Mouse (Mus musculus) hindbrain, embryonic 16.5 days (tissue): ENCODE measurements around the gene Slamf1. TPM values are rescaled to one million over a fixed set of nuclear protein-coding genes. Genes with fewer than 3 reads are reported as not detected.

Experiments
- ATAC-seq: fragments of 200-750 bp; cut with Nextera tagmentation; 2 replicates; pipeline ENCODE4 v1.8.0; 2017; ENCODE audit warnings: moderate TSS enrichment, moderate library complexity
- H3K27ac ChIP-seq: fragments of 300-500 bp; sonication (generic); 2 replicates; pipeline ENCODE4 v1.5.1; 2014; ENCODE audit warnings: low read depth, mild to moderate bottlenecking, control low read depth, low read length, moderate library complexity
- H3K27me3 ChIP-seq: fragments of 300-500 bp; sonication (generic); replicated peaks from 2 replicates; pipeline ENCODE4 v1.6.1; 2014; ENCODE audit warnings: low read length; ENCODE audit not compliant: control insufficient read depth, insufficient read depth
- H3K36me3 ChIP-seq: fragments of 300-500 bp; sonication (generic); 2 replicates; pipeline ENCODE4 v1.6.1; 2014; ENCODE audit warnings: mild to moderate bottlenecking, low read length, moderate library complexity, mixed read lengths; ENCODE audit not compliant: control insufficient read depth, insufficient read depth
- H3K4me1 ChIP-seq: fragments of 300-500 bp; sonication (generic); 2 replicates; pipeline ENCODE4 v1.6.1; 2014; ENCODE audit warnings: low read depth, low read length; ENCODE audit not compliant: control insufficient read depth, insufficient read depth
- H3K4me2 ChIP-seq: fragments of 300-500 bp; sonication (generic); 2 replicates; pipeline ENCODE4 v1.6.1; 2014; ENCODE audit warnings: mild to moderate bottlenecking, low read length, control low read depth, moderate library complexity
- H3K4me3 ChIP-seq: fragments of 300-500 bp; sonication (generic); 2 replicates; pipeline ENCODE4 v1.5.1; 2014; ENCODE audit warnings: mild to moderate bottlenecking, low read length, control low read depth, moderate library complexity
- H3K9ac ChIP-seq: fragments of 300-500 bp; sonication (generic); 2 replicates; pipeline ENCODE4 v1.6.1; 2014; ENCODE audit warnings: low read depth, mild to moderate bottlenecking, control low read depth, low read length, moderate library complexity
- H3K9me3 ChIP-seq: fragments of 300-500 bp; sonication (generic); 2 replicates; pipeline ENCODE4 v1.6.1; 2014; ENCODE audit warnings: mild to moderate bottlenecking, low read length, moderate library complexity; ENCODE audit not compliant: control insufficient read depth
- whole genome bisulfite sequencing: fragments of 180-500 bp; shearing (Covaris S2); extraction: QIAGEN DNeasy Blood & Tissue Kit; methylation state at CpG from one replicate; pipeline ENCODE4 v1.1.7; 2014; 5-methylcytosine and 5-hydroxymethylcytosine counted together
- polyA plus RNA-seq: library from polyadenylated mRNA; unstranded; fragments of >200 nt; fragmentation: Nextera tagmentation; extraction: Ambion mirVana; gene quantifications from 2 replicates; pipeline ENCODE4 v1.2.1, GENCODE M21; 2015

The Slamf1 gene
- 0.19 and 0.28 TPM in 2 replicates for polyA plus RNA-seq

- Histone ChIP-seq H3K9me3 (no peaks in the 10 kb centered on the region), H3K4me2 (no peak within 1 kb of the TSS), H3K9ac (no peak within 1 kb of the TSS), H3K4me3 (no peak within 1 kb of the TSS), H3K27me3 (no peaks in the 10 kb centered on the region), H3K4me1 (no peaks in the 10 kb centered on the region), H3K36me3 (no peaks in the 10 kb centered on the region), H3K27ac (no peak within 1 kb of the TSS)
- ATAC-seq: no peak
- 27% methylated on average over 6 of the region's 6 CpGs for WGBS
These were observed at the start of gene Slamf1 for GRCm38 (mm10) chr1:171766898-171767297. Gene Slamf1, plus strand, starts transcription at chr1:171767127.

- Histone ChIP-seq H3K4me3 (no peak overlapping the region), H3K36me3 (no peaks in the 10 kb centered on the region), H3K9me3 (no peaks in the 10 kb centered on the region), H3K4me1 (no peaks in the 10 kb centered on the region), H3K27me3 (no peaks in the 10 kb centered on the region), H3K4me2 (no peak overlapping the region), H3K27ac (no peak overlapping the region), H3K9ac (no peak overlapping the region)
- ATAC-seq: no peak
These were observed 35.7 kb upstream of the Slamf1 start for GRCm38 (mm10) chr1:171731195-171731594.

GRCm38 (mm10) chr1:171734898-171735297 is 32.0 kb upstream of the Slamf1 start:
- no peak overlapping the region for H3K27ac ChIP-seq
- H3K9ac ChIP-seq: no peak overlapping the region
- ATAC-seq: no peak
- H3K36me3 ChIP-seq: no peaks in the 10 kb centered on the region
- H3K4me3 ChIP-seq: no peak overlapping the region
- H3K4me1 ChIP-seq: no peaks in the 10 kb centered on the region
- no peaks in the 10 kb centered on the region for H3K9me3 ChIP-seq
- H3K27me3 ChIP-seq: no peaks in the 10 kb centered on the region
- 92% methylated on average over 6 of the region's 6 CpGs for WGBS
- H3K4me2 ChIP-seq: no peak overlapping the region

GRCm38 (mm10) chr1:171748127-171748969 is 18.6 kb upstream of the Slamf1 start:
- WGBS: 85% methylated on average over 3 of the region's 3 CpGs
- H3K36me3 ChIP-seq: no peaks in the 10 kb centered on the region
- H3K4me1 ChIP-seq: no peaks in the 10 kb centered on the region
- H3K4me2 ChIP-seq: no peak overlapping the region
- H3K27me3 ChIP-seq: no peaks in the 10 kb centered on the region
- H3K9ac ChIP-seq: no peak overlapping the region
- no peaks in the 10 kb centered on the region for H3K9me3 ChIP-seq
- no peak for ATAC-seq
- H3K27ac ChIP-seq: no peak overlapping the region
- no peak overlapping the region for H3K4me3 ChIP-seq

GRCm38 (mm10) chr1:171761853-171762448 is 5.0 kb upstream of the Slamf1 start:
- H3K4me2 ChIP-seq: no peak overlapping the region
- no peaks in the 10 kb centered on the region for H3K9me3 ChIP-seq
- no peaks in the 10 kb centered on the region for H3K4me1 ChIP-seq
- 69% methylated on average over 5 of the region's 5 CpGs for WGBS
- no peak overlapping the region for H3K27ac ChIP-seq
- no peak for ATAC-seq
- no peaks in the 10 kb centered on the region for H3K27me3 ChIP-seq
- no peak overlapping the region for H3K4me3 ChIP-seq
- no peak overlapping the region for H3K9ac ChIP-seq
- H3K36me3 ChIP-seq: no peaks in the 10 kb centered on the region

- no peak for ATAC-seq
- no peak overlapping the region for H3K27ac ChIP-seq
- no peaks in the 10 kb centered on the region for H3K36me3 ChIP-seq
- no peak overlapping the region for H3K4me3 ChIP-seq
- no peak overlapping the region for H3K9ac ChIP-seq
- no peaks in the 10 kb centered on the region for H3K4me1 ChIP-seq
- WGBS: 87% methylated on average over 6 of the region's 6 CpGs
- H3K27me3 ChIP-seq: no peaks in the 10 kb centered on the region
- no peak overlapping the region for H3K4me2 ChIP-seq
- no peaks in the 10 kb centered on the region for H3K9me3 ChIP-seq
These were observed 4.1 kb downstream of the Slamf1 start for GRCm38 (mm10) chr1:171770996-171771395.

GRCm38 (mm10) chr1:171772121-171772735 is 5.3 kb downstream of the Slamf1 start:
- H3K36me3 ChIP-seq: no peaks in the 10 kb centered on the region
- no peak for ATAC-seq
- H3K4me1 ChIP-seq: no peaks in the 10 kb centered on the region
- H3K4me2 ChIP-seq: no peak overlapping the region
- H3K27ac ChIP-seq: no peak overlapping the region
- no peaks in the 10 kb centered on the region for H3K9me3 ChIP-seq
- H3K4me3 ChIP-seq: no peak overlapping the region
- H3K27me3 ChIP-seq: no peaks in the 10 kb centered on the region
- H3K9ac ChIP-seq: no peak overlapping the region
- 91% methylated on average over 8 of the region's 8 CpGs for WGBS

GRCm38 (mm10) chr1:171773232-171773989 is 6.5 kb downstream of the Slamf1 start:
- no peak overlapping the region for H3K9ac ChIP-seq
- no peaks in the 10 kb centered on the region for H3K9me3 ChIP-seq
- 89% methylated on average over 10 of the region's 10 CpGs for WGBS
- no peaks in the 10 kb centered on the region for H3K4me1 ChIP-seq
- no peak overlapping the region for H3K4me3 ChIP-seq
- H3K27me3 ChIP-seq: no peaks in the 10 kb centered on the region
- ATAC-seq: no peak
- H3K27ac ChIP-seq: no peak overlapping the region
- no peaks in the 10 kb centered on the region for H3K36me3 ChIP-seq
- H3K4me2 ChIP-seq: no peak overlapping the region

GRCm38 (mm10) chr1:171774266-171774665 is 7.3 kb downstream of the Slamf1 start:
- Histone ChIP-seq H3K36me3 (no peaks in the 10 kb centered on the region), H3K4me2 (no peak overlapping the region), H3K4me1 (no peaks in the 10 kb centered on the region), H3K27ac (no peak overlapping the region), H3K9ac (no peak overlapping the region), H3K27me3 (no peaks in the 10 kb centered on the region), H3K4me3 (no peak overlapping the region), H3K9me3 (no peaks in the 10 kb centered on the region)
- WGBS: 76% methylated on average over 5 of the region's 5 CpGs
- ATAC-seq: no peak
